Mouse (Mus musculus): ENCODE data around the gene Rnf149. TPM values are rescaled to one million over a fixed set of nuclear protein-coding genes. Genes with fewer than 3 reads are reported as not detected.
"Not testable (repeated sequence)": the region's sequence is repeated elsewhere in the genome, so short reads cannot be mapped to it uniquely, and the experiment has no call there.

Rnf149 gene
- polyA plus RNA-seq (2012; rRNA removed): 21.9 and 24.4 TPM in 2 replicates

DNA sequence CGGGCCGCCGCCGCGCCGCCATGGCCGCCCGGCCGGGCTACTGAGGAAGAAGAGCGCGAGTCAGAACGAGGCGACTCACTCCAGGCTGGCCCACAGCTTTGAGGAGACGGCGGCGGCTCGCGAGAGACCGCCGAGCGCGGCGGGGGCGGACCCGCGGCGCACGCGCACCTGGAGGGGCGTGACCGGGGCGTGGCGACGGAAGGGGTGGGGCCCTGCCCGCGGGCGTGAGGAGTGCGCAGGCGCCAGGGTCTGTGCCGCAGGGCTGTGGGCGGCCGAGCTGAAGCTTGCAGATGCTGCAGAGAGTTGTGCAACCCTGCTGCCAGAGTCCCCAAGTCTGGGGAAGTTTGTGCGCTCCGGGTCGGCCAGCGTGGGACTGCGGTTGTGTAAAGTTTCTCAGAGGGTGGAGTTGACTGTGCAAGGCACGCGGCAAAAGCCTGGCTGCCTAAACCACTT, at the start of gene Rnf149:
TSS of gene Rnf149 (minus strand) at position 153 of the 453 bp plus-strand sequence.
- TF ChIP-seq POLR2A (IDR thresholded peaks at IDR 0.05; ENCODE audit: borderline replicate concordance, extremely low read depth, insufficient read depth, insufficient read length, poor library complexity, severe bottlenecking) (peak; percentile 94), CTCF (IDR thresholded peaks at IDR 0.05; ENCODE audit: borderline replicate concordance, extremely low read depth, insufficient read depth, insufficient read length) (no peak)
- peak; percentile 97 for DNase-seq (ENCODE audit: low read depth)

DNA sequence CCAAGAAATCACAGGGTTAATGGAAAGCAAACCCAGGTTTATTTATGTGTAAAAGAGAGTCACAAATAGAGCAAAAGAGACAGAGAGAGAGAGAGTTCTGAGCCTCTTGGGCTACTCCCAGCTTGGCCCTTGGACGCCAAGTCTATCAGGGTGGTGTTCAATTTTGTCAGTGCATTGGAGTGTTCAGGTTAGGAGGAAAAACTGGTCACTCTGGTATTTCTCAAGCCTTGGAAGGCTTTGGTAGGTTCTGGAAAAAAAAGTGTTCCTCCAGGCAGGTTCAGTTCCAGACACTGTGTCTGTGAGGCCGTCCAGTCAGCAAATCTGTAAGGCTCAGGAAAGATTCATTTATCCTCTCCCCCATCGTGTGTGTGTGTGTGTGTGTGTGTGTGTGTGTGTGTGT, 48.3 kb upstream of the Rnf149 start:
- TF ChIP-seq POLR2A (IDR thresholded peaks at IDR 0.05; ENCODE audit: borderline replicate concordance, extremely low read depth, insufficient read depth, insufficient read length, poor library complexity, severe bottlenecking) (no peak), CTCF (IDR thresholded peaks at IDR 0.05; ENCODE audit: borderline replicate concordance, extremely low read depth, insufficient read depth, insufficient read length) (no peak)
- no peak for DNase-seq (ENCODE audit: low read depth)

DNA sequence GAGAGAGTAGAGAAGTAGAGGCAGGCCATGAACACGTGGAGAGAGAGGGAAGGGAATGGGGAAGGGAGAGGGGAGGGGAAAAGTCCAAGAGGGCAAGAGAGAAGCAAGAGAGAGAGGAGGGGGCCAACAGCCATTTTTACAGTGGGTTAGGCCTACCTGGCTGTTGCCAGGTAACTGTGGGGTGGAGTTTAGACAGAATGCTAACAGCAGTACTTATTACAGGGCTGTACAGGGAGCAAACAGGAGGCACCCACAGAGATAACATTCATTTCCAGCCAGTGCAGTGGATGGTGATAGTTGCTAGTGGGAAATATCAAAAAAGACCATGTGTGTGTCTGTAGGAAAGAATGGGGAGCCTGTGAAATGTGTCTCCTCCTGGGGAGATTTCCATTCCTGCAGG, 46.5 kb upstream of the Rnf149 start:
- no peak for DNase-seq (ENCODE audit: low read depth)
- TF ChIP-seq POLR2A (IDR thresholded peaks at IDR 0.05; ENCODE audit: borderline replicate concordance, extremely low read depth, insufficient read depth, insufficient read length, poor library complexity, severe bottlenecking) (no peak), CTCF (IDR thresholded peaks at IDR 0.05; ENCODE audit: borderline replicate concordance, extremely low read depth, insufficient read depth, insufficient read length) (no peak)

- DNase-seq (ENCODE audit: low read depth): no peak
- no peak for TF ChIP-seq CTCF (IDR thresholded peaks at IDR 0.05; ENCODE audit: borderline replicate concordance, extremely low read depth, insufficient read depth, insufficient read length)
- TF ChIP-seq POLR2A (IDR thresholded peaks at IDR 0.05; ENCODE audit: borderline replicate concordance, extremely low read depth, insufficient read depth, insufficient read length, poor library complexity, severe bottlenecking): no peak
These were observed 45.9 kb upstream of the Rnf149 start for GRCm38 (mm10) chr1:39623106-39623505.

DNA sequence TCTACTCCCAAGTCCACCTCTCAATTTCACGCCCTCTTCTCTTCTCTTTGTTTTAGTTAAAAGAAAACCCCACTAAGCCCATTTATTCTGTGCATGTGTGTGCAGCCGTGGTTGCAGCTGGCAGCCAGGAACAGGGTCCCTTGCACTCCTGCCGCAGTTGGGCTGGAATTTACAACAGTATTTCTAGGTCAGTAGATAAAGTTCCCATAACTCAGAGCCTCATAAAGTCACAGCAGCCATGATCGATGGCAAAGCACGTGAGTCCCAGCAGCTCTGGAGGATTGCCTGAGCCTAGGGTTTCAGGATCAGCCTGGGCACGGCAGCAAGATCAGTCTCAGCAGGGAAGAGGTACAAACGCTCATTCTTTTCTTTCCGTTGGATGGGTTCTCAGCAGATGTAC, 41.3 kb upstream of the Rnf149 start:
- DNase-seq (ENCODE audit: low read depth): no peak
- TF ChIP-seq POLR2A (IDR thresholded peaks at IDR 0.05; ENCODE audit: borderline replicate concordance, extremely low read depth, insufficient read depth, insufficient read length, poor library complexity, severe bottlenecking): no peak
- TF ChIP-seq CTCF (IDR thresholded peaks at IDR 0.05; ENCODE audit: borderline replicate concordance, extremely low read depth, insufficient read depth, insufficient read length): no peak

GRCm38 (mm10) chr1:39615526-39615925, 38.3 kb upstream of the Rnf149 start:
- TF ChIP-seq POLR2A (IDR thresholded peaks at IDR 0.05; ENCODE audit: borderline replicate concordance, extremely low read depth, insufficient read depth, insufficient read length, poor library complexity, severe bottlenecking) (no peak), CTCF (IDR thresholded peaks at IDR 0.05; ENCODE audit: borderline replicate concordance, extremely low read depth, insufficient read depth, insufficient read length) (no peak)
- no peak for DNase-seq (ENCODE audit: low read depth)

DNA sequence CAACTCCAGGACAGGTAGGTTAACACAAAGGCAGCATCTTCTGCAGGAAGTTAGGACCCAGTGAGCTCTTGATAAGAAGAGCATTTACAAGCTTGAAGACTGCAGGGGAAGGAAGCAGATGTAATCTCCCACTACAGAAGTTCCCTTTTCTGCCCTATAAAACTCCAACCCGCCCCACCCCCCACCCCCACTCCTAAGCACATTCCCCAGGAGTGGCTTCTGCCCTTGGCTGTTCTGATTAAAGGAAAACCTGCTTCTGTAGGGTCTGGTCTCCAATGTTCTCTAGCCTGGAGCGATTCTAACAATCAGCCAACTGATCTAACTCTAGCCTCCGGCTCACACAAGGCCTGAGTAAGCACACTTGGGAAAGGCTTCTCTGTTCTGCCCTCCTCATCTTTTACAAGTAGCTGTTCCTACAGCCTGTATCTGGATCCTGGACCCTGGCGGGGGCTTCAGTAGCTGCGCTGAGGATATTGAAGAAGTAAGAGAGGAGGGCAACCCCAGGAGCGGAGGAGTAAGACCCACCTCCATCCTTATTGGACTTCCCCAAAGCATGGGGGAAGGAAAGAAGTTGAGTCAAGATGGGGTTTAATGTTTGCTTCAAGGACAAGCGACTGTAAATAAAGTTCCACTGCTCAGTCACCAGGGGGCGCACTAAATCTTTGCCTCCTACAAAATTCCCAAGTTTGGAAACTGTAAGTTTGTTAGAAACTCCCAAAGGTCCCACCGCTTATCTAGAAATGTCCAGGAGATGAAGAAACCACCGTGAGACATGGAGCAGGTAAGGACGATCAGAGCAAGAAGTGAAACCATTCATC, 37.5 kb upstream of the Rnf149 start:
- DNase-seq (ENCODE audit: low read depth): peak; percentile 80
- no peak for TF ChIP-seq POLR2A (IDR thresholded peaks at IDR 0.05; ENCODE audit: borderline replicate concordance, extremely low read depth, insufficient read depth, insufficient read length, poor library complexity, severe bottlenecking)
- TF ChIP-seq CTCF (IDR thresholded peaks at IDR 0.05; ENCODE audit: borderline replicate concordance, extremely low read depth, insufficient read depth, insufficient read length): peak; percentile 68; the same call in 1 of the 2 replicates

DNA sequence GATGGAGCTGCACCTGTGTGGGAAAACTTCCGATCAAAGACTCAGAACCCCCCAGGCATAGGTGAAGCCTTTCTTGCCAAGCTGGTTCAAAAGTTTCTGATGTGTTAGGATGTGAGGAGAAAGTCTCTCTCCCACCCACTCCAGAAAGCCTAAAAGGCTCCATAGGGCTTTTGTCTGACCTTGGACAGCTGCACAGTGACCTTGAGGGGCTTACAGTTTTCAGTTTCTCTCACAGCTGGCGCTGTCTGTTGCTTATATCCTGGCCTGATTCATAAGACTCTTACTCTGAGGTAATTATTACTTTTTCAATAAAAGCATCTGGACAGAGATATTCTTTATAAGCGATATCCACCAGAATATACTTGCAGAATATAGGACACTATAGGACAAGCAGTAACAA, 35.9 kb upstream of the Rnf149 start:
- TF ChIP-seq POLR2A (IDR thresholded peaks at IDR 0.05; ENCODE audit: borderline replicate concordance, extremely low read depth, insufficient read depth, insufficient read length, poor library complexity, severe bottlenecking) (no peak), CTCF (IDR thresholded peaks at IDR 0.05; ENCODE audit: borderline replicate concordance, extremely low read depth, insufficient read depth, insufficient read length) (no peak)
- no peak for DNase-seq (ENCODE audit: low read depth)

- no peak for DNase-seq (ENCODE audit: low read depth)
- TF ChIP-seq CTCF (IDR thresholded peaks at IDR 0.05; ENCODE audit: borderline replicate concordance, extremely low read depth, insufficient read depth, insufficient read length): no peak
- TF ChIP-seq POLR2A (IDR thresholded peaks at IDR 0.05; ENCODE audit: borderline replicate concordance, extremely low read depth, insufficient read depth, insufficient read length, poor library complexity, severe bottlenecking): no peak
These were observed 35.3 kb upstream of the Rnf149 start for GRCm38 (mm10) chr1:39612491-39612890.

GRCm38 (mm10) chr1:39608534-39608933, 31.3 kb upstream of the Rnf149 start:
- TF ChIP-seq POLR2A (IDR thresholded peaks at IDR 0.05; ENCODE audit: borderline replicate concordance, extremely low read depth, insufficient read depth, insufficient read length, poor library complexity, severe bottlenecking) (no peak), CTCF (IDR thresholded peaks at IDR 0.05; ENCODE audit: borderline replicate concordance, extremely low read depth, insufficient read depth, insufficient read length) (no peak)
- DNase-seq (ENCODE audit: low read depth): no peak

GRCm38 (mm10) chr1:39602477-39602876, 25.3 kb upstream of the Rnf149 start:
- TF ChIP-seq POLR2A (IDR thresholded peaks at IDR 0.05; ENCODE audit: borderline replicate concordance, extremely low read depth, insufficient read depth, insufficient read length, poor library complexity, severe bottlenecking): no peak
- TF ChIP-seq CTCF (IDR thresholded peaks at IDR 0.05; ENCODE audit: borderline replicate concordance, extremely low read depth, insufficient read depth, insufficient read length): no peak

DNA sequence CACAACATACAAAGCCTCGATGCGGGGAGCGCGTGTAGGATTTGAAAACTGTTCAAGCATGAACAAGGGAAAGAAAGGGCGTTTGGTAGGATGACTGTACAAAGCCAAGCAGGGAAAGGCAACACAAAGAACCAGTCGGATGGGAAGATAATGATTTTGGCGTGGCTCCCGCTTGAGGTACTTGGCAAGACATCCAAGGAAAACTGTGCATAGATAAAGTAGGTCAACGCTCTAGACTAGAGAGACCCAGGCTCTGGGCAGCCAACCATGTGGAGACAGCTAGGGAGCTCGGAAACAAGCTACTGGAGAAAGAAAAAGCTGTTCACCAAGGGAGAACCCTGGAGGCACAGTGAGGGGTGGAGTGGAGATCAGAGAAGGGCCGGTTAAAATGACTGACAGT, 21.5 kb upstream of the Rnf149 start:
- TF ChIP-seq POLR2A (IDR thresholded peaks at IDR 0.05; ENCODE audit: borderline replicate concordance, extremely low read depth, insufficient read depth, insufficient read length, poor library complexity, severe bottlenecking) (no peak), CTCF (IDR thresholded peaks at IDR 0.05; ENCODE audit: borderline replicate concordance, extremely low read depth, insufficient read depth, insufficient read length) (no peak)
- peak; percentile 57 for DNase-seq (ENCODE audit: low read depth)

More at GRCm38 (mm10) chr1:39602477-39602876, 25.3 kb upstream of the Rnf149 start:
- no peak for DNase-seq (ENCODE audit: low read depth)

DNA sequence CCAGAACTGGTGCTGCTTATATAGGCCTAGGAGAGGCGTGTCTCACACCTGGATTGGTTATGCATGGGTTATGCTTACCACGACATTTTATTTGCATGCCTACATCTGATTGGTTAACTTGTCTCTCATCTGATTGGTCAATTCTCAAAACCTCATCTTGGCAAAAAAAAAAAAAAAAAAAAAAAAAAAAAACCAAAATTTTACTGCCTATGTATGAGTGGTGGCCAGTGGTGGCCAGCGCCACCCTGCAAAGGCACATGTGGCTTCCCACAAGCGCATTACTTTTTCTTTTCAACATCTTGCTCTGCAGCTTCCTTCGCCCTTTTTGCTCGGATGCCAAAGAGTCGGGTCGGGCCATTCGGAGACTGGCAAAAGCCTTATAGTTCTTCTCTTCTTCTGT, 19.9 kb upstream of the Rnf149 start:
- DNase-seq (ENCODE audit: low read depth): not testable (repeated sequence)
